Mouse (Mus musculus) bone marrow macrophage, adult 2 months (primary cell): ENCODE data around the gene Fam118b.

Experiments
- CTCF ChIP-seq: IDR thresholded peaks from 2 replicates; pipeline ENCODE4 v1.5.1; 2012; ENCODE audit warnings: low read depth, mild to moderate bottlenecking, low read length, moderate library complexity
- POLR2A ChIP-seq: IDR thresholded peaks from 2 replicates; pipeline ENCODE4 v1.6.1; 2012; ENCODE audit warnings: mild to moderate bottlenecking, low read depth, low read length, borderline replicate concordance

DNA sequence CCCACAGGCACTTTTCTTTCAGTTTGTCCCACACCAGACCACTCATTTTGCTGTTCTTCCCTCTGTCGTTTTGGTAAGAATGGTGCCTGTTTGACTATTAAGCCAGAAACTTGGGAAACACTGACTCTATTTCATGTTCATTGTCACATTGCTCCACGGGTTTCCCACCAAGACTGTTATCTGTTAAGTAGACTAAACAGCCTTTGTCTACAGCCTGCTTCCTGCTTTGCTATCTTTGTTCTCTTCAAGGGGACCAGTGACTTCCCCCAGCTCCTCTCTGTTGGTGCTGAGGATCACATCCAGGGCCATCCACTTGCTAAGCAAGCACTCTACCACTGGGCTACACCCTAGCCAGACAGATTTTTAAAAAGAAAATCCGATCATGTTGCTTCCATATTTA, 64.1 kb downstream of the Fam118b start:
- TF ChIP-seq CTCF (no peak), POLR2A (no peak)
